Mouse (Mus musculus) brain, embryonic 14.5 days (tissue): ENCODE results near the gene Oas1f. TPM values are rescaled to one million over a fixed set of nuclear protein-coding genes. Genes with fewer than 3 reads are reported as not detected.
"Not testable (repeated sequence)": the region's sequence is repeated elsewhere in the genome, so short reads cannot be mapped to it uniquely, and the experiment has no call there.

ENCODE experiments used
- DNase-seq: peaks from one replicate; pipeline ENCODE4 v3.0.0-alpha.2; 2011; ENCODE audit warnings: low read depth
- CTCF ChIP-seq: fragments of 200-500 bp; IDR thresholded peaks from 2 replicates; pipeline ENCODE4 v1.5.1; 2012; ENCODE audit warnings: inconsistent platforms, mild to moderate bottlenecking, moderate library complexity, borderline replicate concordance; ENCODE audit not compliant: insufficient read depth, insufficient read length; ENCODE audit errors: extremely low read depth
- POLR2A ChIP-seq: fragments of 200-500 bp; IDR thresholded peaks from 2 replicates; pipeline ENCODE4 v1.6.1; 2012; ENCODE audit warnings: mild to moderate bottlenecking, inconsistent platforms, borderline replicate concordance; ENCODE audit not compliant: poor library complexity, insufficient read depth, insufficient read length, severe bottlenecking; ENCODE audit errors: extremely low read depth
- polyA plus RNA-seq: library from polyadenylated mRNA; depleted of rRNA; stranded (reverse); fragments of >200 nt; gene quantifications from 2 replicates; pipeline ENCODE4 v1.2.3, GENCODE M21; 2012; rRNA removed

Gene Oas1f
- not detected in 2 replicates for polyA plus RNA-seq

DNA sequence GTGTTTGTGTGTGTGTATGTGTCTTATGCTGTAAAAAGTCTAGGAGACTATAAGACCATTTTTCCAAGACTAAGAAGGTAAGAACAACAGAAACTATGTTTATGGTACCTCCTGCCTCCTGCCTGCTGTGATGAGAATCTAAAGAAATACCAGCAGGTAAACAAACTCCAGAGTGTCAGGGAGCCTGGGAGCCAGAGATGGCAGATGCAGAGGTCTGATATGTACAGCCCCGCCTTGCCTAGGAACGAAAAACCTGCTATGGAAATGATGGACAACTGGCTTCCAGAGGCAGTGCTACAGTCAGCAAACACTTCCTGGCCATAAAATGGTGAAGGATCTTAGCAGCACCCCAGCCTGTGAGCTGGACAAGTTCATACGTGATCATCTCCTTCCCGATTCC, at the start of gene Oas1f:
Gene Oas1f (plus strand): TSS at position 301 of the 400 bp plus-strand sequence.
- no peak for DNase-seq
- TF ChIP-seq POLR2A = no peak
- no peak for TF ChIP-seq CTCF

DNA sequence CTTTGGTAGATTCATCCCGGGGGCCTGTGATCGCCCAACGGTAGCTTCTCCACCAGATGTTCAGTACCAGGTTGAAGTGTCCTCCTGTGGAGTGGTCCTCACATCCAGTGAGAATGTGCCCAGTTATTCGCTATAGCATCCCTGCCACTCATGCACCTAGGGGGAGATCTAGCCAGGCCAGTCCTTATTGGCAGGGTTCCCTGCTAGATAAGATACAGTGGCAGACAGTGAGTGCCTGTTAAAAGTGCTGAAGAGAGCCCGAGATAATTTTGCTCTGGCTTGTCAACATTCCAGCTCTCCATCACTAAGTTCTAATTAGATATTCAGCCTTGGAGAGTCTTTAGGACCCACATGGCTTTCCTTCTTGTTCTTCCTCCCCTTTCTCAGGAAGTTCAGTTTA, 49.0 kb upstream of the Oas1f start:
- DNase-seq = not testable (repeated sequence)

DNA sequence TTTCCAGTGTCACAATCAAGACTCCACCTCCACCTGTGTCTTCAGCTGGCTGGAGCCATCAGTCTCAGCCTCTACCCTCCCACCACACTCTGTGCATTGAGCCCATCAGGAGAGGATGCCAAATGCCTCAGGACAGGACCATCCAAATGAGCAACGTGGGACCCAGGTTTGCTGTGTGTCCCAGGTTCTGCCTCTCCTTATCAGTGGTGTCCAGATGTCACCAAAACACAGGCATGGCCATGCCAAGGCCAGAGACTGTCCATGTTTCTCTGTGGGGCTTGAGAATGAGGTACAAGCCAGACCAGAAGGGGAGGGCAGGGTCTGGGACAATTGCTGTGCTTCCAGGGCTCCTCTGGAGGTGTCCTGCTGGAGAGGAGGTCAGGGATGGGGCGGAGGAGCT, 48.2 kb upstream of the Oas1f start:
- DNase-seq = not testable (repeated sequence)

DNA sequence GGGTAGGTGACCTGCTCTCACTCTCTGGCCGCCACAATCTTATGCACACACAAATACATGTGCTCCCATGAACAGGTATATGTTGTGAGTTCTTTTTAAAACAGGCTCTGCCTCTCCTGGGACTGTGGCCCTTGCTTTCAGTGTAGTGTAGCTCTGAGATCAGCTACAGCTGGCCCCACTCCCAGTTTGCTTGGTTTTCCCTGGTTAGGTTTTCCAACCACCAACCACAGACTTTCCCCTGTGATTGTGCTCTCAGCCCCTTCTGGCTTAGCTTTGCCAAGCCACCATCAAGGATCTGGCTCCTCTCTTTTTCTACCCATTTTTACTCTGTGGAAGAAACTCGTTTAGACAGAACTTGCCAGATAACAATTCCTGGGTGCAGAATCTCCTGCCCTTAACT, 43.6 kb upstream of the Oas1f start:
- DNase-seq = no peak
- no peak for TF ChIP-seq CTCF
- no peak for TF ChIP-seq POLR2A

DNA sequence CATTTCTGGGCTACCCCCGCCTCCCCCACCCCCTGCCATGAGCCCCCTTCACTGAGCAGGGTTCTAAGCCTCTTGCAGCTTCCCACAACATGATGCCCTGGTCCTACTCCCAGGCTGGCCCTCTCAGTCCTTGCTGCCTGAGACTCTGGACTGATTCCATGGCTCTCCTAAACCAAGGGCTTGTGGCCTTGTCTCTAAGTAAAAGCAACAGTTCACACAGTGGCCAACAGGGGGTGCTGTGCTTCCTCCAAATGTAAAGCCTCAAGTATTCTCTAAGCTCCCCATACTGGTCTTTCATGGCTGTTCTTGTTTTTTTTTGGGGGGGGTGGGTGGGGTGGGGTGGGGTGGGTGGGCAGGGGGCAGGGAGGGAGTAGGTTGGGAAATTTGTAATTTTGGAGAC, 40.7 kb upstream of the Oas1f start:
- TF ChIP-seq CTCF (peak; percentile 66; the same call in 1 of the 2 replicates), POLR2A (no peak)
- peak; percentile 80 for DNase-seq

DNA sequence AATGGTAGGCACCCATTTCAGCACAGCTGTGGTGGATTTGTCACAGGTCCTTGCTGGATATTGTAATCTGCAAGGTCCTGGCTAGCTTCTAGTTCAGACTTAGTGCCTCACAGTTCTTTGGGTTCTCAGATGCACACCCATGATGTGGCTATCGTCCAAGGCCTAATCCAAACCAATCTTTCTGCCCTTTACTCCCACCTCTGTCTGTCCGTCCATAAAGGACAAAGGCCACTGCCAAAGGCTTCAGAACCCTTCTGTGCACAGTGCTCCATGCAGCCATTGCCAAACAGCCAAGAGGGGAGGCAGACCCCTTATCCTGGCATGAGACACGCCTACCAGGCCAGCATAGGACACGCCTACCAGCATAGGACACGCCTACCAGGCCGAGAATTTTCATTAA, 38.0 kb upstream of the Oas1f start:
- no peak for DNase-seq
- TF ChIP-seq CTCF (no peak), POLR2A (no peak)

DNA sequence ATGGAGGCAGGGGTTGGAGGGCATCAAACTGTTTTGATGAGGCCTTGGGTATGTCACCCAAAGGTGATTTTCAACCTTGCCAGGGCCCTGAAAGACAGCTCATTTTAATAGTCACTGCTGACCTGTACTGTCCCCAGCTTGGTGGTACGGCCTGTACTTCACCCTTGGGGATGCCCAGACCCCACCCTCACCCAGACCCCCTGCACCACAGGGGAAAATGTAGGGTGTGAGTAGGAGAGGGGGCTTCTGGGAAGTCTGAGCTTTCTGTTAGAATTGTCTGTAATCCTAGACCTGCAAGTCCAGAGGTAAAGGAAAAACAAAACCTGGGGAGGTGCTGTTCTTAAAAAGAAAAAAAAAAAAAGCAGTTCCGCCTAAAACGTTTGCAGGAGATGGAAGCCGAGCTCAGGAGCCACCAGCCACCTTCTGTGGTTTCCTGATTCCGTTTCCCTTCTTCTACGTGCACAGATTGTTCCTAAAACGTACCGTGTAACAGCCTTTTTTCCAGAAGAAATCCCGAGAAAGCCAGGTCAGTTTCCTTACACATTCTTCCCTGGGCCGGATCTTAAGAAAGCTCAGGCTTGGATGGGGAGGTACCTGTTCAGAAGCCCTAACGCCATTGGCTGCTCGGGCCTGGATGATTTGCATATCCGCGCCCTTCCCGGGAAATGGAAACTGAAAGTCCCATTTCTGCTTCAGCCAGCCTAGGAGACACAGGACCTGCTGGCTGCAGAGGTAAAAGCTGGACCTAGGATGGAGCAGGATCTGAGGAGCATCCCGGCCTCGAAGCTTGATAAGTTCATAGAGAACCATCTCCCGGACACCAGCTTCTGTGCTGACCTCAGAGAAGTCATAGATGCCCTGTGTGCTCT, 35.0 kb upstream of the Oas1f start, which contains the start of gene Oas1c:
Gene Oas1c (minus strand): TSS at position 564 of the 869 bp plus-strand sequence.
- peak; percentile 95 for DNase-seq
- no peak for TF ChIP-seq CTCF
- no peak for TF ChIP-seq POLR2A

DNA sequence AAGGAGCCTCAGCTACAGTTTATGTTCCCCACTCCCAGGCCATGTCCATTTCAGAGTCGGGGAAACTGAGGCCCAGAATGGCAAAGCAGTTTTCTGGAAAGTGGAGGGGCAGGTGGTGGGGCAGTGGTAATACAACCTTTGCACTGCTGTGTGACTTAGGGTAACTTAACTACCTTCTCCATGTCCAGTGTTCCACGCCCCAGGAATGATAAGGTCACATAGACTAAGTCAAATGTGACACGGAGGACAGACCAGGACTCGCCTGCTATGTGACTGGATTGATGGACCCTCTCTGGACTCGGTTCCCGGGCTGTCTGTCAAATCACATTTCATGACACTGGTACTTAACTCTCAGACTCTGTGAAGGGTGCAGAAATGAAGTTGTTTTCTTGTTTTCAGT, 34.1 kb upstream of the Oas1f start:
- TF ChIP-seq POLR2A (no peak), CTCF (no peak)
- no peak for DNase-seq

DNA sequence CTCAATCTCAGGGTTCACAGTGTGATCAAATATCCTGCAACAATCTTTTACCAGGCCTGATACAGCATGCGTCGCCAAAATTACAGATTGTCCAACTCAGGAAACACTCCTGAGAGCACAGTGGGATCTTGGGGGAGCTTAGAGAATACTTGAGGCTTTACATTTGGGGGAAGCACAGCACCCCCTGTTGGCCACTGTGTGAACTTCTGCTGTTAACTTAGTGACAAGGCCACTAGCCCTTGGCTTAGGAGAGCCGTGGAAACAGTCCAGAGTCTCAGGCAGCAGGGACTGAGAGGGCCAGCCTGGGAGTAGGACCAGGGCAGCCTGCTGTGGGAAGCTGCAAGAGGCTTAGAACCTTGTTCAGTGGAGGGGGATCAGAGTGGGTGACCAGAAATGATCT, 31.2 kb upstream of the Oas1f start:
- DNase-seq = peak; percentile 25
- peak; percentile 44; the same call in 1 of the 2 replicates for TF ChIP-seq CTCF
- TF ChIP-seq POLR2A = no peak

DNA sequence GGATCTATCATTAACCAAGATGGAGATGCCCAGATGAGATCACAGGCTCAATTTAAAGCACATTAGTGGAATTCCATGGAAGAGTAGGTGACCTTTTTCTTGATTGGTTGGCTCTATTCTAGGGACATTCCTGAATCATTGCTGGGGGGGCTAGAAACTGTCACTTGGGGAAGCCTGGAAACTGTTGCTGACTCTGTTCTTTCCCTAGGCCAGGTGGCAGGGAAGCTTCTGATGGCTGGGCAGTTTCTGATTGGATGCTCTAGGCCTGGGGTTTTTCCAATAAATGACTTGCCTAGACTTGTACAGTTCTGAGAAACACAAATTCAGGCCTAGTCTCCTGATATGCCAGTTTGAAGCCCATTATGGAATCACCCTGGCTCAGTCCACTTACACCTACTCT, 28.2 kb upstream of the Oas1f start:
- TF ChIP-seq POLR2A (no peak), CTCF (no peak)
- no peak for DNase-seq

DNA sequence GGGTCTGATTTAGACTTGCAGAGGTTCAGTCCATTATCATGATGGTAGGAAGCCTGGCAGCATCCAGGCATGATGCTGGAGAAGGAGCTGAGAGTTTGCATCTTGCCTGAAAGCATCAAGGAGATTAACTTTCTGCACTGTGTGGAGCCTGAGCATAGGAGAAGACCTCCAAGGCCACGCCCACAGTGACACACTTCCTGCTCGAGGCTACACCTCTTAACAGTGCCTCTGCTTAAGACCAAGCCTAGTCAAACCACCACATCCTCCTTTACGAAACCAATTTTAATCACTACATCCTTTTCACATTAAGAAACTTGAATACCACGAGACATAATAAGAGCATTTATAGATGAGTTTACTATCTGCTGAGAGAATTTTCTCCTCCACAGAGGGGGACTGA, 16.1 kb upstream of the Oas1f start:
- no peak for DNase-seq
- no peak for TF ChIP-seq CTCF
- TF ChIP-seq POLR2A = no peak

DNA sequence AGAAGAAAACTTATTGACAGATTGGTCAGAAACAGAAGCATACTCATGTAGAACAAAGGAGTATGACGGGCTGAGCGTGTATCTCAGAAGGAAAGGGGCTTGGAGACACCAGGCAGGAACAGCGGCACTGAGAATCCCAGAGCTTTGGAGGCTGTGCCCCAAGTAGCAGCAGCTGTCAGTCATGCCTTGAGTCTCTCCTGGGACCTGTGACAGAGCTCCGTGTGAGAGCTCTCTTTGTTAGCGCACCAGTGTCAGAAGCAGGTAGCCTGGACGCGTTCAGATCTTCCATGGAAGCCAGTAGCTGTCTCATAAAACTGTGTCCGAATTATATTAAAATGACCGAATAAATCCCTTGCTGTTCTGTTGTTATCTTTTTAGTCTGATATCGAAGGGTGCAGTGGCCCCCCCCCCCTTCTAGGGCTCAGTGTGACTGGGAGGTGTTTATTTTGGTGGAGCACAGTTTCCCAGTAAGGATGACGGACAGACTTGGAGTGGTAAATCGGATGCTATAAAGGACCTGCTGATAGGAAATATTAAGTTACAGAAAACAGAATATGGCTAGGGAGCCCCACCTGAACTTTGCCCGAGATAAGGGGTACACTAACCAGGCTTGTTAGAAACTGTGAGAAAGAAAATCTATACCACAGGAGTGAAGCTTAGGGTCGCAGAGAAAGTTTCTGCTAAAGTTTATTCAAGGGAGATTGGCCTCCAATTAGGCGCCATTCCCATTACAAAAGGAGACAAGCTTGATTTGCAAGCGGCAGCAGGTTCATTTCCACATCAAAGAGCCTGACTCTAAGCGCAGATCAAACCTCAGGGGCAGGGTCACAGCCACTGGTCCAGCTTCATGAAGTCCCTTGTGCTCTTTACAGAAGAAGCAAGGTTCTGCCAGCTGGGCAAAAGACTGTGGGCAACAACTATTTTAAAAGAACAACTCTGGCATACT, 13.6 kb upstream of the Oas1f start:
- DNase-seq = peak; percentile 69
- TF ChIP-seq POLR2A (no peak), CTCF (no peak)
